Mouse (Mus musculus): Measurements from ENCODE around the gene Samd4b. TPM values are rescaled to one million over a fixed set of nuclear protein-coding genes. Genes with fewer than 3 reads are reported as not detected.

The Samd4b gene
- total and polyA plus RNA-seq, 3 experiments, result 6.4 to 45.9 TPM; not detected in 1

- H3K27ac ChIP-seq (ENCODE audit: control insufficient read depth, low read depth, low read length), result no peak overlapping the region
- H3K4me3 ChIP-seq (ENCODE audit: control insufficient read depth in 1 of 2, insufficient read depth in 1 of 2, low read depth in 2 of 2, low read length in 2 of 2), result no peak overlapping the region
- no peaks in the 10 kb centered on the region for H3K27me3 ChIP-seq (ENCODE audit: control insufficient read depth in 1 of 2, insufficient read depth in 2 of 2, low read length in 2 of 2)
- peaks cover 0 to 25% of the 10 kb centered on the region in 2 experiments; a peak in 2 of 4 replicates for H3K36me3 ChIP-seq (ENCODE audit: control insufficient read depth in 1 of 2, insufficient read depth in 2 of 2, low read length in 2 of 2)
- H3K9ac ChIP-seq (ENCODE audit: control insufficient read depth, low read depth, low read length, poor library complexity, severe bottlenecking), result no peak overlapping the region
- H3K4me1 ChIP-seq (ENCODE audit: control insufficient read depth in 1 of 2, insufficient read depth in 2 of 2, low read length in 2 of 2), result peaks cover 33 to 38% of the 10 kb centered on the region in 2 experiments
- H3K9me3 ChIP-seq (replicated peaks; ENCODE audit: insufficient read depth, low read length), result no peaks in the 10 kb centered on the region
- TF ChIP-seq ZMIZ1 (IDR thresholded peaks at IDR 0.05; ENCODE audit: low read depth, low read length), result no peak
- no peak for TF ChIP-seq CHD1 (IDR thresholded peaks at IDR 0.05; ENCODE audit: low read depth, low read length)
- TF ChIP-seq USF1 (IDR thresholded peaks at IDR 0.05; ENCODE audit: low read depth, low read length), result no peak
- TF ChIP-seq MXI1 (IDR thresholded peaks at IDR 0.05; ENCODE audit: low read depth, low read length), result no peak
- TF ChIP-seq EP300 (IDR thresholded peaks at IDR 0.05; ENCODE audit: low read depth in 1 of 2, low read length in 2 of 2), result peak in 1 of 2 experiments; percentile 37; a peak in 1 of 4 replicates
- TF ChIP-seq NELFE (IDR thresholded peaks at IDR 0.05; ENCODE audit: low read depth, low read length), result no peak
- peak; percentile 43; the same call in 1 of the 2 replicates for TF ChIP-seq TCF12 (IDR thresholded peaks at IDR 0.05; ENCODE audit: low read depth, low read length)
- no peak for TF ChIP-seq RAD21 (IDR thresholded peaks at IDR 0.05; ENCODE audit: low read depth, low read length)
- TF ChIP-seq UBTF (IDR thresholded peaks at IDR 0.05; ENCODE audit: borderline replicate concordance, insufficient read depth, low read depth, low read length), result no peak
- peak; percentile 22 for DNase-seq (ENCODE audit: low read depth, low spot score)
- H3K79me2 ChIP-seq (ENCODE audit: control insufficient read depth, insufficient read depth, low read length, poor library complexity), result peaks cover 6% of the 10 kb centered on the region; the same call in 1 of the 2 replicates
Observed at GRCm38 (mm10) chr7:28584468-28584867, 13.5 kb downstream of the Samd4b start.

GRCm38 (mm10) chr7:28583570-28584344, 14.2 kb downstream of the Samd4b start:
- no peaks in the 10 kb centered on the region for H3K27me3 ChIP-seq (ENCODE audit: control insufficient read depth in 1 of 2, insufficient read depth in 2 of 2, low read length in 2 of 2)
- H3K4me1 ChIP-seq (ENCODE audit: control insufficient read depth in 1 of 2, insufficient read depth in 2 of 2, low read length in 2 of 2), result peaks cover 33 to 38% of the 10 kb centered on the region in 2 experiments
- DNase-seq (ENCODE audit: low read depth, low spot score), result peak; percentile 24
- H3K9me3 ChIP-seq (replicated peaks; ENCODE audit: insufficient read depth, low read length), result no peaks in the 10 kb centered on the region
- TF ChIP-seq MYB (IDR thresholded peaks at IDR 0.05; ENCODE audit: low read depth, low read length) (no peak), BHLHE40 (IDR thresholded peaks at IDR 0.05; ENCODE audit: borderline replicate concordance, low read depth, low read length) (no peak), ETS1 (IDR thresholded peaks at IDR 0.05; ENCODE audit: low read depth, low read length) (no peak), MAZ (IDR thresholded peaks at IDR 0.05; ENCODE audit: low read depth, low read length) (no peak), MAFK (IDR thresholded peaks at IDR 0.05; ENCODE audit: borderline replicate concordance, low read depth, low read length) (no peak), GABPA (IDR thresholded peaks at IDR 0.05; ENCODE audit: low read depth, low read length) (no peak), POLR2A (IDR thresholded peaks at IDR 0.05; ENCODE audit: control insufficient read depth in 1 of 2, insufficient read depth in 1 of 2, low read depth in 1 of 2, low read length in 2 of 2, poor library complexity in 1 of 2) (no peak), ZKSCAN1 (IDR thresholded peaks at IDR 0.05; ENCODE audit: low read depth, low read length) (no peak), RAD21 (IDR thresholded peaks at IDR 0.05; ENCODE audit: low read depth, low read length) (no peak), MAX (IDR thresholded peaks at IDR 0.05; ENCODE audit: low read length) (no peak), SIN3A (IDR thresholded peaks at IDR 0.05; ENCODE audit: low read length) (no peak), CHD1 (IDR thresholded peaks at IDR 0.05; ENCODE audit: low read depth, low read length) (no peak), CHD2 (IDR thresholded peaks at IDR 0.05; ENCODE audit: low read length) (no peak), MYC (IDR thresholded peaks at IDR 0.05; ENCODE audit: low read depth, low read length) (no peak)
- H3K9ac ChIP-seq (ENCODE audit: control insufficient read depth, low read depth, low read length, poor library complexity, severe bottlenecking), result no peak overlapping the region
- peaks cover 0 to 25% of the 10 kb centered on the region in 2 experiments; a peak in 2 of 4 replicates for H3K36me3 ChIP-seq (ENCODE audit: control insufficient read depth in 1 of 2, insufficient read depth in 2 of 2, low read length in 2 of 2)
- H3K27ac ChIP-seq (ENCODE audit: control insufficient read depth, low read depth, low read length), result no peak overlapping the region
- peaks cover 6% of the 10 kb centered on the region; the same call in 1 of the 2 replicates for H3K79me2 ChIP-seq (ENCODE audit: control insufficient read depth, insufficient read depth, low read length, poor library complexity)
- no peak overlapping the region for H3K4me3 ChIP-seq (ENCODE audit: control insufficient read depth in 1 of 2, insufficient read depth in 1 of 2, low read depth in 2 of 2, low read length in 2 of 2)

Measured in MEL (cell line).